Mouse (Mus musculus): ENCODE data around the gene Rasgrp2. TPM values are rescaled to one million over a fixed set of nuclear protein-coding genes. Genes with fewer than 3 reads are reported as not detected.

Rasgrp2 gene
- polyA plus RNA-seq, 2 experiments, result 27.5 to 27.6 TPM

GRCm38 (mm10) chr19:6407816-6408510 lies 8.8 kb downstream of the Rasgrp2 start:
- Histone ChIP-seq H3K4me2 (replicated peaks; ENCODE audit: low read depth, low read length, severe bottlenecking) (no peak overlapping the region), H3K9me3 (ENCODE audit: control insufficient read depth, low read length) (no peaks in the 10 kb centered on the region), H3K4me3 (replicated peaks; ENCODE audit: low read length) (no peak overlapping the region), H3K36me3 (ENCODE audit: control insufficient read depth, insufficient read depth, low read length) (no peaks in the 10 kb centered on the region), H3K4me1 (ENCODE audit: control insufficient read depth, insufficient read depth, low read length) (no peaks in the 10 kb centered on the region), H3K27ac (replicated peaks; ENCODE audit: low read depth, low read length) (no peak overlapping the region), H3K9ac (ENCODE audit: low read depth, low read length, severe bottlenecking) (no peak overlapping the region), H3K27me3 (ENCODE audit: control insufficient read depth, insufficient read depth, low read length) (no peaks in the 10 kb centered on the region; the same call in 1 of the 2 replicates)
- 57% methylated on average over 16 of the region's 16 CpGs for WGBS
- DNase-seq (ENCODE audit: low spot score) (no peak), ATAC-seq (ENCODE audit: low FRiP score, low read depth) (no peak)
- TF ChIP-seq POLR2A (IDR thresholded peaks at IDR 0.05; ENCODE audit: borderline replicate concordance, extremely low read depth, insufficient read depth, insufficient read length), result no peak

- WGBS, result 74% methylated on average over 8 of the region's 8 CpGs
- TF ChIP-seq POLR2A (IDR thresholded peaks at IDR 0.05; ENCODE audit: borderline replicate concordance, extremely low read depth, insufficient read depth, insufficient read length), result no peak
- Histone ChIP-seq H3K4me2 (replicated peaks; ENCODE audit: low read depth, low read length, severe bottlenecking) (no peak overlapping the region), H3K4me1 (ENCODE audit: control insufficient read depth, insufficient read depth, low read length) (no peaks in the 10 kb centered on the region), H3K27me3 (ENCODE audit: control insufficient read depth, insufficient read depth, low read length) (no peaks in the 10 kb centered on the region), H3K9me3 (ENCODE audit: control insufficient read depth, low read length) (no peaks in the 10 kb centered on the region), H3K4me3 (replicated peaks; ENCODE audit: low read length) (no peak overlapping the region), H3K27ac (replicated peaks; ENCODE audit: low read depth, low read length) (no peak overlapping the region), H3K36me3 (ENCODE audit: control insufficient read depth, insufficient read depth, low read length) (no peaks in the 10 kb centered on the region), H3K9ac (ENCODE audit: low read depth, low read length, severe bottlenecking) (no peak overlapping the region)
- ATAC-seq (ENCODE audit: low FRiP score, low read depth) (no peak), DNase-seq (ENCODE audit: low spot score) (no peak)
Measured at GRCm38 (mm10) chr19:6408749-6409148, 9.6 kb downstream of the Rasgrp2 start.

GRCm38 (mm10) chr19:6409176-6409575 lies 10.0 kb downstream of the Rasgrp2 start:
- DNase-seq (ENCODE audit: low spot score), result no peak
- Histone ChIP-seq H3K27ac (replicated peaks; ENCODE audit: low read depth, low read length) (no peak overlapping the region), H3K9me3 (ENCODE audit: control insufficient read depth, low read length) (no peaks in the 10 kb centered on the region), H3K4me1 (ENCODE audit: control insufficient read depth, insufficient read depth, low read length) (no peaks in the 10 kb centered on the region), H3K4me2 (replicated peaks; ENCODE audit: low read depth, low read length, severe bottlenecking) (no peak overlapping the region), H3K36me3 (ENCODE audit: control insufficient read depth, insufficient read depth, low read length) (no peaks in the 10 kb centered on the region), H3K4me3 (replicated peaks; ENCODE audit: low read length) (no peak overlapping the region), H3K27me3 (ENCODE audit: control insufficient read depth, insufficient read depth, low read length) (no peaks in the 10 kb centered on the region), H3K9ac (ENCODE audit: low read depth, low read length, severe bottlenecking) (no peak overlapping the region)
- no peak for TF ChIP-seq POLR2A (IDR thresholded peaks at IDR 0.05; ENCODE audit: borderline replicate concordance, extremely low read depth, insufficient read depth, insufficient read length)
- ATAC-seq (ENCODE audit: low FRiP score, low read depth), result no peak
- 73% methylated on average over 5 of the region's 5 CpGs for WGBS

GRCm38 (mm10) chr19:6409936-6410335 lies 10.8 kb downstream of the Rasgrp2 start:
- TF ChIP-seq POLR2A (IDR thresholded peaks at IDR 0.05; ENCODE audit: borderline replicate concordance, extremely low read depth, insufficient read depth, insufficient read length), result no peak
- ATAC-seq (ENCODE audit: low FRiP score, low read depth), result no peak
- Histone ChIP-seq H3K4me3 (replicated peaks; ENCODE audit: low read length) (no peak overlapping the region), H3K36me3 (ENCODE audit: control insufficient read depth, insufficient read depth, low read length) (no peaks in the 10 kb centered on the region), H3K9ac (ENCODE audit: low read depth, low read length, severe bottlenecking) (no peak overlapping the region), H3K4me2 (replicated peaks; ENCODE audit: low read depth, low read length, severe bottlenecking) (no peak overlapping the region), H3K27me3 (ENCODE audit: control insufficient read depth, insufficient read depth, low read length) (no peaks in the 10 kb centered on the region), H3K27ac (replicated peaks; ENCODE audit: low read depth, low read length) (no peak overlapping the region), H3K9me3 (ENCODE audit: control insufficient read depth, low read length) (no peaks in the 10 kb centered on the region), H3K4me1 (ENCODE audit: control insufficient read depth, insufficient read depth, low read length) (no peaks in the 10 kb centered on the region)
- WGBS, result 83% methylated on average over 5 of the region's 5 CpGs
- DNase-seq (ENCODE audit: low spot score), result no peak

GRCm38 (mm10) chr19:6412798-6413197 lies 13.7 kb downstream of the Rasgrp2 start:
- DNase-seq (ENCODE audit: low spot score) (no peak), ATAC-seq (ENCODE audit: low FRiP score, low read depth) (no peak)
- H3K4me1 ChIP-seq (ENCODE audit: control insufficient read depth, insufficient read depth, low read length), result no peaks in the 10 kb centered on the region
- no peak overlapping the region for H3K27ac ChIP-seq (replicated peaks; ENCODE audit: low read depth, low read length)
- H3K27me3 ChIP-seq (ENCODE audit: control insufficient read depth, insufficient read depth, low read length), result peaks cover 4% of the 10 kb centered on the region; the same call in 1 of the 2 replicates
- H3K9ac ChIP-seq (ENCODE audit: low read depth, low read length, severe bottlenecking), result no peak overlapping the region
- WGBS, result 56% methylated on average over 10 of the region's 14 CpGs
- no peaks in the 10 kb centered on the region for H3K36me3 ChIP-seq (ENCODE audit: control insufficient read depth, insufficient read depth, low read length)
- no peaks in the 10 kb centered on the region for H3K9me3 ChIP-seq (ENCODE audit: control insufficient read depth, low read length)
- H3K4me3 ChIP-seq (replicated peaks; ENCODE audit: low read length), result no peak overlapping the region
- TF ChIP-seq POLR2A (IDR thresholded peaks at IDR 0.05; ENCODE audit: borderline replicate concordance, extremely low read depth, insufficient read depth, insufficient read length), result no peak
- H3K4me2 ChIP-seq (replicated peaks; ENCODE audit: low read depth, low read length, severe bottlenecking), result no peak overlapping the region
